Mouse (Mus musculus): ENCODE data around the gene Bnc2. TPM values are rescaled to one million over a fixed set of nuclear protein-coding genes. Genes with fewer than 3 reads are reported as not detected.
A peak's percentile ranks its signal among the peaks of the same experiment; 100 is the strongest.

The Bnc2 gene
- polyA plus RNA-seq, 2 experiments, result 24.3 to 25.7 TPM

DNA sequence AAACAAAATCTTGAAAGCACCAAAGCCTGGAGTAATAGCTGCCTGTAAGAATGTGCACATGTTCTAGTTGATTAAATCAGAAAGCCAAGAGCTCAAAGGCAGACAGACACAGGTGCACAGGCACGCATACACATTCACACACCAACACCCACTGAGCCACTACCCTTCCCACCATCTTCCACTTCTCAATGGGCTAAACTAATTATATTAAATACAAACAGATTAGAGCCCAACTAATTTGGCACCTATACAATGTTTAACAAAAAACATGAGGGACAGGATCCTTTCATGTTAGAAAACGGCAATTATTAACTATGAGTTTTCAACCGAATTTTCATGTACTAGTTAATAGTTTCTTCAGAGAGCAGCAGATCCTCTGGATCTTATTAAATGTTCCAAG is 207.4 kb downstream of the Bnc2 start:
- no peak for ATAC-seq (ENCODE audit: low FRiP score, low read depth)
- Histone ChIP-seq H3K27me3 (ENCODE audit: control insufficient read depth, insufficient read depth, low read length) (no peaks in the 10 kb centered on the region), H3K27ac (replicated peaks; ENCODE audit: low read depth, low read length) (no peak overlapping the region), H3K36me3 (ENCODE audit: control insufficient read depth, insufficient read depth, low read length) (no peaks in the 10 kb centered on the region), H3K4me3 (replicated peaks; ENCODE audit: low read length) (no peak overlapping the region), H3K9ac (ENCODE audit: low read depth, low read length, severe bottlenecking) (no peak overlapping the region), H3K4me1 (ENCODE audit: control insufficient read depth, insufficient read depth, low read length) (peaks cover 3% of the 10 kb centered on the region; the same call in 1 of the 2 replicates), H3K4me2 (replicated peaks; ENCODE audit: low read depth, low read length, severe bottlenecking) (no peak overlapping the region), H3K9me3 (ENCODE audit: control insufficient read depth, low read length) (no peaks in the 10 kb centered on the region)
- WGBS, result 39% methylated on average over 3 of the region's 3 CpGs
- DNase-seq (ENCODE audit: low spot score), result no peak
- no peak for TF ChIP-seq POLR2A (IDR thresholded peaks at IDR 0.05; ENCODE audit: borderline replicate concordance, extremely low read depth, insufficient read depth, insufficient read length)

DNA sequence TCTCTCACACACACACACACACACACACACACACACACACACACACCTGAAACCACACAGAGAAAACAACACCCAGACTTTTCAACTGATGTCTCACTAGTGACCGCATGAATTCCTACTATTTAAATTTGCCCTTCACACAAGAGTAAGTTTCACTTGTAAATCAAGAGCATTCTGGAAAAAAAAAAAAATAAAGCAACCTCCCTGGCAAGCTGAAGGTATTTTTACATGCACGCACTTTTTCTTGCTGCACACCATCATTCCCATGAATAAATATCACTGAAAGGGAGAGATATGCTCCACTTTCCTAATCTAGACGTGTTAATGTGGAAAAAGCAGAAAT is 216.9 kb downstream of the Bnc2 start:
- Histone ChIP-seq H3K27ac (replicated peaks; ENCODE audit: low read depth, low read length) (peak overlapping the region; percentile 58), H3K4me2 (replicated peaks; ENCODE audit: low read depth, low read length, severe bottlenecking) (peak overlapping the region; percentile 28; the same call in 1 of the 2 replicates)
- WGBS, result 33% methylated on average over 3 of the region's 3 CpGs

GRCm38 (mm10) chr4:84457512-84458217 is 217.4 kb downstream of the Bnc2 start:
- Histone ChIP-seq H3K9ac (ENCODE audit: low read depth, low read length, severe bottlenecking) (no peak overlapping the region), H3K36me3 (ENCODE audit: control insufficient read depth, insufficient read depth, low read length) (no peaks in the 10 kb centered on the region), H3K27ac (replicated peaks; ENCODE audit: low read depth, low read length) (peak overlapping the region; percentile 58), H3K4me2 (replicated peaks; ENCODE audit: low read depth, low read length, severe bottlenecking) (peak overlapping the region; percentile 28; the same call in 1 of the 2 replicates), H3K9me3 (ENCODE audit: control insufficient read depth, low read length) (no peaks in the 10 kb centered on the region), H3K27me3 (ENCODE audit: control insufficient read depth, insufficient read depth, low read length) (no peaks in the 10 kb centered on the region), H3K4me1 (ENCODE audit: control insufficient read depth, insufficient read depth, low read length) (peaks cover 34% of the 10 kb centered on the region), H3K4me3 (replicated peaks; ENCODE audit: low read length) (no peak overlapping the region)
- TF ChIP-seq POLR2A (IDR thresholded peaks at IDR 0.05; ENCODE audit: borderline replicate concordance, extremely low read depth, insufficient read depth, insufficient read length), result no peak
- DNase-seq (ENCODE audit: low spot score), result peak; percentile 73
- ATAC-seq (ENCODE audit: low FRiP score, low read depth), result peak; percentile 59
- WGBS, result 20% methylated on average over 10 of the region's 10 CpGs

More for the DNA sequence above, 216.9 kb downstream of the Bnc2 start:
- Histone ChIP-seq H3K4me3 (replicated peaks; ENCODE audit: low read length) (no peak overlapping the region), H3K36me3 (ENCODE audit: control insufficient read depth, insufficient read depth, low read length) (no peaks in the 10 kb centered on the region), H3K4me1 (ENCODE audit: control insufficient read depth, insufficient read depth, low read length) (peaks cover 34% of the 10 kb centered on the region), H3K27me3 (ENCODE audit: control insufficient read depth, insufficient read depth, low read length) (no peaks in the 10 kb centered on the region), H3K9me3 (ENCODE audit: control insufficient read depth, low read length) (no peaks in the 10 kb centered on the region), H3K9ac (ENCODE audit: low read depth, low read length, severe bottlenecking) (no peak overlapping the region)
- TF ChIP-seq POLR2A (IDR thresholded peaks at IDR 0.05; ENCODE audit: borderline replicate concordance, extremely low read depth, insufficient read depth, insufficient read length), result no peak
- no peak for DNase-seq (ENCODE audit: low spot score)
- no peak for ATAC-seq (ENCODE audit: low FRiP score, low read depth)

GRCm38 (mm10) chr4:84456853-84457249 is 218.2 kb downstream of the Bnc2 start:
- Histone ChIP-seq H3K36me3 (ENCODE audit: control insufficient read depth, insufficient read depth, low read length) (no peaks in the 10 kb centered on the region), H3K4me3 (replicated peaks; ENCODE audit: low read length) (no peak overlapping the region), H3K9ac (ENCODE audit: low read depth, low read length, severe bottlenecking) (no peak overlapping the region), H3K27ac (replicated peaks; ENCODE audit: low read depth, low read length) (peak overlapping the region; percentile 15; the same call in 1 of the 2 replicates), H3K4me1 (ENCODE audit: control insufficient read depth, insufficient read depth, low read length) (peaks cover 34% of the 10 kb centered on the region), H3K4me2 (replicated peaks; ENCODE audit: low read depth, low read length, severe bottlenecking) (peak overlapping the region; percentile 35), H3K9me3 (ENCODE audit: control insufficient read depth, low read length) (no peaks in the 10 kb centered on the region), H3K27me3 (ENCODE audit: control insufficient read depth, insufficient read depth, low read length) (no peaks in the 10 kb centered on the region)
- WGBS, result 23% methylated on average over 5 of the region's 5 CpGs
- no peak for DNase-seq (ENCODE audit: low spot score)
- no peak for TF ChIP-seq POLR2A (IDR thresholded peaks at IDR 0.05; ENCODE audit: borderline replicate concordance, extremely low read depth, insufficient read depth, insufficient read length)
- ATAC-seq (ENCODE audit: low FRiP score, low read depth), result peak; percentile 20; the same call in 1 of the 2 replicates

- WGBS, result 21% methylated on average over 16 of the region's 16 CpGs
- no peak for DNase-seq (ENCODE audit: low spot score)
- Histone ChIP-seq H3K4me1 (ENCODE audit: control insufficient read depth, insufficient read depth, low read length) (peaks cover 34% of the 10 kb centered on the region), H3K4me3 (replicated peaks; ENCODE audit: low read length) (no peak overlapping the region), H3K9me3 (ENCODE audit: control insufficient read depth, low read length) (no peaks in the 10 kb centered on the region), H3K4me2 (replicated peaks; ENCODE audit: low read depth, low read length, severe bottlenecking) (peak overlapping the region; percentile 35), H3K9ac (ENCODE audit: low read depth, low read length, severe bottlenecking) (no peak overlapping the region), H3K36me3 (ENCODE audit: control insufficient read depth, insufficient read depth, low read length) (no peaks in the 10 kb centered on the region), H3K27ac (replicated peaks; ENCODE audit: low read depth, low read length) (peak overlapping the region; percentile 15; the same call in 1 of the 2 replicates), H3K27me3 (ENCODE audit: control insufficient read depth, insufficient read depth, low read length) (no peaks in the 10 kb centered on the region)
- ATAC-seq (ENCODE audit: low FRiP score, low read depth), result peak; percentile 24; the same call in 1 of the 2 replicates
- TF ChIP-seq POLR2A (IDR thresholded peaks at IDR 0.05; ENCODE audit: borderline replicate concordance, extremely low read depth, insufficient read depth, insufficient read length), result no peak
Observed at GRCm38 (mm10) chr4:84456198-84456852, 218.8 kb downstream of the Bnc2 start.

Measured in limb, embryonic 14.5 days (tissue).